Mouse (Mus musculus) limb, embryonic 12.5 days (tissue): ENCODE measurements at regions not wholly inside any gene's neighbourhood (a gene's known extent, or its start where the extent isn't known, plus 50 kb on each side); places are given as distances from the start of the nearest gene placed in this dataset.
"Not testable (repeated sequence)": the region's sequence is repeated elsewhere in the genome, so short reads cannot be mapped to it uniquely, and the experiment has no call there.

Experiments
- ATAC-seq: fragments of 200-750 bp; cut with Nextera tagmentation; 2 replicates; pipeline ENCODE4 v1.8.0; 2017; ENCODE audit warnings: low read depth, moderate TSS enrichment; ENCODE audit not compliant: insufficient number of reproducible peaks, insufficient read depth, low FRiP score, low TSS enrichment
- H3K27ac ChIP-seq: fragments of 300-500 bp; sonication (generic); 2 replicates; pipeline ENCODE4 v1.5.1; 2016; ENCODE audit warnings: mild to moderate bottlenecking, moderate library complexity
- H3K27me3 ChIP-seq: fragments of 300-500 bp; sonication (generic); 2 replicates; pipeline ENCODE4 v1.6.1; 2016; ENCODE audit warnings: mild to moderate bottlenecking, moderate library complexity
- H3K36me3 ChIP-seq: fragments of 300-500 bp; sonication (generic); 2 replicates; pipeline ENCODE4 v1.6.1; 2016; ENCODE audit warnings: mild to moderate bottlenecking, moderate library complexity
- H3K4me1 ChIP-seq: fragments of 300-500 bp; sonication (generic); replicated peaks from 2 replicates; pipeline ENCODE4 v1.6.1; 2016
- H3K4me2 ChIP-seq: fragments of 300-500 bp; sonication (generic); 2 replicates; pipeline ENCODE4 v1.6.1; 2016; ENCODE audit warnings: mild to moderate bottlenecking, moderate library complexity
- H3K4me3 ChIP-seq: fragments of 300-500 bp; sonication (generic); replicated peaks from 2 replicates; pipeline ENCODE4 v1.5.1; 2016; ENCODE audit warnings: mild to moderate bottlenecking
- H3K9ac ChIP-seq: fragments of 300-500 bp; sonication (generic); replicated peaks from 2 replicates; pipeline ENCODE4 v1.6.1; 2016; ENCODE audit warnings: mild to moderate bottlenecking, moderate library complexity
- H3K9me3 ChIP-seq: fragments of 300-500 bp; sonication (generic); 2 replicates; pipeline ENCODE4 v1.6.1; 2016; ENCODE audit warnings: mild to moderate bottlenecking, moderate library complexity
- WGBS: fragments of 180-500 bp; shearing (Covaris S2); methylation state at CpG from one replicate; pipeline ENCODE4 v1.1.7; 2016; 5-methylcytosine and 5-hydroxymethylcytosine counted together

GRCm38 (mm10) chr13:60476366-60476765 is 125.4 kb upstream of the Dapk1 start:
- no peak overlapping the region for H3K27ac ChIP-seq
- no peaks in the 10 kb centered on the region for H3K36me3 ChIP-seq
- no peak overlapping the region for H3K4me2 ChIP-seq
- 89% methylated on average over 2 of the region's 2 CpGs for WGBS
- no peak overlapping the region for H3K4me3 ChIP-seq
- H3K9ac ChIP-seq = no peak overlapping the region
- no peak for ATAC-seq
- H3K4me1 ChIP-seq = peaks cover 18% of the 10 kb centered on the region
- no peaks in the 10 kb centered on the region for H3K9me3 ChIP-seq
- 0 out of 2 replicates have a peak, but pooled peaks cover 8% of the 10 kb centered on the region for H3K27me3 ChIP-seq

GRCm38 (mm10) chr13:60478301-60478700 is 123.4 kb upstream of the Dapk1 start:
- Histone ChIP-seq H3K4me1 (peaks cover 18% of the 10 kb centered on the region), H3K4me2 (no peak overlapping the region), H3K27me3 (0 out of 2 replicates have a peak, but pooled peaks cover 8% of the 10 kb centered on the region), H3K9me3 (no peaks in the 10 kb centered on the region), H3K36me3 (no peaks in the 10 kb centered on the region), H3K27ac (no peak overlapping the region), H3K4me3 (no peak overlapping the region), H3K9ac (no peak overlapping the region)
- no peak for ATAC-seq
- WGBS = 74% methylated on average over 6 of the region's 6 CpGs

DNA sequence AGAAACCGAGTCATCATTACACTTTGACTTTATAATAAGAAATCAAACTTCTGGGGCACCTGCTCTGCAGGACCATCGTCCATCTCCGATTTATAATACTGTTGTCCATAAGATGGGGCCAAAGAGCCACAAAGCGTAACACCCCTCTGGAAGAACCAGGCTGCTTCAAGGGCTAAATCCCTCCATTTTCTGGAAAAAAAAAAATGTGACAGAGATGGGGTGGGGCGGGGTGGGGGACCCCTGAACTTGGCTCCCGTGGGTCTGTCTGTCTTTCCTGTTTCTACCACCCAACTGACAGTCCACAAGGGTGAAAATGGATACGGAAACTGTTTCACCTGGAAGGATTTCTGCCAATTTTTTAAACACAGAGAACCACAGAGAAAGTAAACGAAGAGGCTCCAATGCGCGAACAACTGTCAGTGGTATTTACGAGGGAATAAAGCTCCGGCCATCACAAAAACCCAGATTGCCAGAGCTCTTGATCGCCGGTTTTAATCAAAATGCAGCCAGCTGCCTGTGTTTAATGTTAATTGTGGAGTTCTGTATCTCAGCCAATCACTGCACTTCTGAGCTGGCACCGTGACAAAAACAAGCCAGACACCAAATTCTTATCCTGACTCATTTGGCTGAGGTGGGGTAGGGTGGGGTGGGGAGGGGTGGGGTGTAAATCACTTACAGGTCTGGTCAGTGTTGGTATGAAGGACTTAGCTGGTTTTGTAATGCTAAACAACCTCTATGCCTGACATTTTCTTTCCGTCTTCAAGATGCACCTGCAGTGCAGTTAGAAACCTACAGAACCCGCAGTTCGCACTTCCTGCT is 122.5 kb upstream of the Dapk1 start:
- Histone ChIP-seq H3K36me3 (no peaks in the 10 kb centered on the region), H3K9ac (0 out of 2 replicates have a peak overlapping the region, but pooled peaks have one; percentile 2), H3K4me1 (peaks cover 18% of the 10 kb centered on the region), H3K4me3 (peak overlapping the region; percentile 30), H3K9me3 (no peaks in the 10 kb centered on the region; the same call in 1 of the 2 replicates), H3K4me2 (peak overlapping the region; percentile 69), H3K27ac (no peak overlapping the region), H3K27me3 (0 out of 2 replicates have a peak, but pooled peaks cover 8% of the 10 kb centered on the region)
- 0 out of 2 replicates have a peak, but pooled peaks have one; percentile 16 for ATAC-seq
- 5% methylated on average over 18 of the region's 18 CpGs for WGBS

GRCm38 (mm10) chr13:60479862-60480730 is 121.7 kb upstream of the Dapk1 start:
- peaks cover 18% of the 10 kb centered on the region for H3K4me1 ChIP-seq
- 11% methylated on average over 13 of the region's 13 CpGs for WGBS
- no peaks in the 10 kb centered on the region for H3K36me3 ChIP-seq
- ATAC-seq = no peak; the same call in 1 of the 2 replicates
- H3K27ac ChIP-seq = no peak overlapping the region
- peak overlapping the region; percentile 30; the same call in 1 of the 2 replicates for H3K4me3 ChIP-seq
- H3K27me3 ChIP-seq = 0 out of 2 replicates have a peak, but pooled peaks cover 8% of the 10 kb centered on the region
- peak overlapping the region; percentile 69 for H3K4me2 ChIP-seq
- H3K9me3 ChIP-seq = no peaks in the 10 kb centered on the region; the same call in 1 of the 2 replicates
- H3K9ac ChIP-seq = no peak overlapping the region

- Histone ChIP-seq H3K9ac (no peak overlapping the region), H3K9me3 (no peaks in the 10 kb centered on the region; the same call in 1 of the 2 replicates), H3K4me3 (peak overlapping the region; percentile 15), H3K36me3 (no peaks in the 10 kb centered on the region), H3K4me1 (peaks cover 18% of the 10 kb centered on the region), H3K27ac (0 out of 2 replicates have a peak overlapping the region, but pooled peaks have one; percentile 1), H3K27me3 (0 out of 2 replicates have a peak, but pooled peaks cover 8% of the 10 kb centered on the region), H3K4me2 (peak overlapping the region; percentile 69)
- WGBS = 9% methylated on average over 21 of the region's 21 CpGs
- no peak for ATAC-seq
Observed at GRCm38 (mm10) chr13:60480731-60481431, 120.9 kb upstream of the Dapk1 start.

DNA sequence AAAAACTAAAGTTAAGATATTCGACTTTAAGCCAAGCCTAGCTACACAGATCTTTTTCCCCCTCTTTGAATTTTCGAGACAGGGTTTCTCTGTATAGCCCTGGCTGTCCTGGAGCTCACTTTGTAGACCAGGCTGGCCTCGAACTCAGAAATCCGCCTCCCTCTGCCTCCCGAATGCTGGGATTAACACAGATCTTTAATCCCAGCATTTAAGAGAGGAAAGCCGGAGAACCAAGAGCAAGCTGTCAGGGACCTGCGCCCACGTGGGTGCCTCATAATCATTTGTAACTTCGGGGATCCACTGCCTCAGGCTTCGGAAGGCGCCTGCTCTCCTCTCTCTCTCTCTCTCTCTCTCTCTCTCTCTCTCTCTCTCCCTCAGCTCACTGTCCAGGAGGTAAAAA is 120.3 kb upstream of the Dapk1 start:
- not testable (repeated sequence) for H3K36me3 ChIP-seq, H3K9ac ChIP-seq, H3K9me3 ChIP-seq, H3K27me3 ChIP-seq, H3K27ac ChIP-seq, H3K4me3 ChIP-seq, ATAC-seq
- WGBS = 72% methylated on average over 11 of the region's 11 CpGs
- Histone ChIP-seq H3K4me1 (peaks cover 22% of the 10 kb centered on the region), H3K4me2 (peak overlapping the region; percentile 69; the same call in 1 of the 2 replicates)

- H3K9ac ChIP-seq = no peak overlapping the region
- no peak for ATAC-seq
- H3K4me1 ChIP-seq = peaks cover 24% of the 10 kb centered on the region
- H3K27ac ChIP-seq = no peak overlapping the region
- no peak overlapping the region for H3K4me2 ChIP-seq
- H3K4me3 ChIP-seq = no peak overlapping the region
- 90% methylated on average over 6 of the region's 6 CpGs for WGBS
- H3K9me3 ChIP-seq = peaks cover 1% of the 10 kb centered on the region; the same call in 1 of the 2 replicates
- H3K27me3 ChIP-seq = 0 out of 2 replicates have a peak, but pooled peaks cover 8% of the 10 kb centered on the region
- H3K36me3 ChIP-seq = no peaks in the 10 kb centered on the region
Observed at GRCm38 (mm10) chr13:60481946-60482345, 119.8 kb upstream of the Dapk1 start.

GRCm38 (mm10) chr13:60486105-60486504 is 115.6 kb upstream of the Dapk1 start:
- ATAC-seq = no peak
- Histone ChIP-seq H3K27me3 (no peaks in the 10 kb centered on the region), H3K4me2 (no peak overlapping the region), H3K27ac (no peak overlapping the region), H3K9ac (no peak overlapping the region), H3K36me3 (no peaks in the 10 kb centered on the region), H3K4me3 (no peak overlapping the region), H3K9me3 (peaks cover 4% of the 10 kb centered on the region; the same call in 1 of the 2 replicates), H3K4me1 (peaks cover 13% of the 10 kb centered on the region)
- WGBS = 74% methylated on average over 2 of the region's 2 CpGs

GRCm38 (mm10) chr13:60486871-60487270 is 114.9 kb upstream of the Dapk1 start:
- Histone ChIP-seq H3K4me1 (peaks cover 11% of the 10 kb centered on the region), H3K27ac (no peak overlapping the region), H3K27me3 (no peaks in the 10 kb centered on the region), H3K9ac (no peak overlapping the region), H3K4me2 (no peak overlapping the region), H3K4me3 (no peak overlapping the region), H3K9me3 (peaks cover 4% of the 10 kb centered on the region; the same call in 1 of the 2 replicates), H3K36me3 (no peaks in the 10 kb centered on the region)
- 94% methylated on average over 5 of the region's 5 CpGs for WGBS
- ATAC-seq = no peak

DNA sequence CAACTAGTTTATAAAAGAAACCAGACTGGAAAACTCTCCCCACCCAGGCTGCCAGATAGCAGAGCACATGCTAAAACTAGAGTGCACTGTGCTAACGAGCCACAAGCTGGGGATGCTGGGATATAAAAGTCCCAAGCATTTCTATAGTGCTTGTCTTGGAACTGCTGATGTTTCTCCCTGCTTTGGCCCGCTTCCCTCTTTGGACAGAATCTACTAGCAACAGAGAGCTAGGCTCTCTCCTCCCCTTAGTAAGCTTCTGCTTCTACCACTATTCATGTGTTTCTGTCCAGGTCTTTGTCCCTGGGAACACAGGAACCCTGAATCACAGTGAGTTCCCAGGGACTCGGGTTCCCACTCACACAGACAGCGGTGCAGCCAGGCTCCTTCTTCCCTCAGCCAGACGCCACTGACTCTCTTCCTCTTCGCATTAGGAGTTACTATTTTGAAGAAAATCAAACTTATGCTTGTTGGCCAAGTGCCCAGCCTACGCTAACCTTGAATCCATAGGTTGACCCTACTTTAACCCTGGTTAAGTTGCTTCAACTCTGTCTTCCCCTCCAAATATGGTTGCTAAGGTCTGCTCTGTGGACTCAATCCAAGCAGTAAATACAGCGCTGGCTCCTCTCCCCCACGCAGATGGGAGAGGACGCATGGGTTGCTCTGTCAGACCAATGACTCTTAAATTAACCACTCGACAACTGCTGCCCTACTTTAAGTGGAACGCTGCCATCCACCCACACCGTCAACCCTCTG is 113.4 kb upstream of the Dapk1 start:
- peaks cover 11% of the 10 kb centered on the region for H3K4me1 ChIP-seq
- H3K4me2 ChIP-seq = no peak overlapping the region
- no peak overlapping the region for H3K4me3 ChIP-seq
- H3K36me3 ChIP-seq = no peaks in the 10 kb centered on the region
- H3K9me3 ChIP-seq = peaks cover 4% of the 10 kb centered on the region; the same call in 1 of the 2 replicates
- H3K9ac ChIP-seq = no peak overlapping the region
- H3K27ac ChIP-seq = no peak overlapping the region; the same call in 1 of the 2 replicates
- no peak for ATAC-seq
- no peaks in the 10 kb centered on the region for H3K27me3 ChIP-seq
- 72% methylated on average over 13 of the region's 13 CpGs for WGBS
